Mouse (Mus musculus) kidney, embryonic 15.5 days (tissue): Measurements from ENCODE around the gene Parp16. TPM values are rescaled to one million over a fixed set of nuclear protein-coding genes. Genes with fewer than 3 reads are reported as not detected.

Experiments used
- ATAC-seq: fragments of 200-750 bp; cut with Nextera tagmentation; replicated peaks from 2 replicates; pipeline ENCODE4 v1.8.0; 2017; ENCODE audit warnings: moderate TSS enrichment; ENCODE audit not compliant: low FRiP score
- H3K27ac ChIP-seq: fragments of 300-500 bp; sonication (generic); 2 replicates; pipeline ENCODE4 v1.5.1; 2015; ENCODE audit warnings: mild to moderate bottlenecking, inconsistent platforms
- H3K27me3 ChIP-seq: fragments of 300-500 bp; sonication (generic); 2 replicates; pipeline ENCODE4 v1.6.1; 2015; ENCODE audit warnings: inconsistent platforms
- H3K36me3 ChIP-seq: fragments of 300-500 bp; sonication (generic); 2 replicates; pipeline ENCODE4 v1.6.1; 2015; ENCODE audit warnings: inconsistent platforms
- H3K4me1 ChIP-seq: fragments of 300-500 bp; sonication (generic); 2 replicates; pipeline ENCODE4 v1.6.1; 2015; ENCODE audit warnings: inconsistent platforms
- H3K4me2 ChIP-seq: fragments of 300-500 bp; sonication (generic); 2 replicates; pipeline ENCODE4 v1.6.1; 2015; ENCODE audit warnings: moderate library complexity, mild to moderate bottlenecking, inconsistent platforms
- H3K4me3 ChIP-seq: fragments of 300-500 bp; sonication (generic); replicated peaks from 2 replicates; pipeline ENCODE4 v1.5.1; 2015; ENCODE audit warnings: mild to moderate bottlenecking, inconsistent platforms
- H3K9ac ChIP-seq: fragments of 300-500 bp; sonication (generic); 2 replicates; pipeline ENCODE4 v1.6.1; 2015; ENCODE audit warnings: mild to moderate bottlenecking, inconsistent platforms
- H3K9me3 ChIP-seq: fragments of 300-500 bp; sonication (generic); replicated peaks from 2 replicates; pipeline ENCODE4 v1.6.1; 2016; ENCODE audit warnings: inconsistent platforms
- WGBS: fragments of 180-500 bp; shearing (Covaris S2); methylation state at CpG from one replicate; pipeline ENCODE4 v1.1.7; 2015; ENCODE audit warnings: mixed read lengths; 5-methylcytosine and 5-hydroxymethylcytosine counted together
- polyA plus RNA-seq: library from polyadenylated mRNA; unstranded; fragments of >200 nt; fragmentation: Nextera tagmentation; extraction: Ambion mirVana; gene quantifications from 2 replicates; pipeline ENCODE4 v1.2.1, GENCODE M21; 2015

Gene Parp16
- polyA plus RNA-seq, 1 experiment from 2014 or later, result 7.9 TPM

- peaks cover 17% of the 10 kb centered on the region for H3K27me3 ChIP-seq
- ATAC-seq, result no peak
- H3K36me3 ChIP-seq, result no peaks in the 10 kb centered on the region; the same call in 1 of the 2 replicates
- H3K27ac ChIP-seq, result no peak overlapping the region
- H3K4me1 ChIP-seq, result peaks cover 35% of the 10 kb centered on the region
- no peak overlapping the region for H3K4me3 ChIP-seq
- no peak overlapping the region for H3K9ac ChIP-seq
- no peaks in the 10 kb centered on the region; the same call in 1 of the 2 replicates for H3K9me3 ChIP-seq
- no peak overlapping the region for H3K4me2 ChIP-seq
- WGBS, result 3% methylated on average over 3 of the region's 3 CpGs
Measured at GRCm38 (mm10) chr9:65188599-65188998, 6.6 kb upstream of the Parp16 start.

GRCm38 (mm10) chr9:65190306-65190705 lies 4.8 kb upstream of the Parp16 start:
- no peak overlapping the region for H3K4me2 ChIP-seq
- 31% methylated on average over 7 of the region's 7 CpGs for WGBS
- H3K9me3 ChIP-seq, result no peaks in the 10 kb centered on the region; the same call in 1 of the 2 replicates
- no peak overlapping the region for H3K27ac ChIP-seq
- H3K27me3 ChIP-seq, result peaks cover 10% of the 10 kb centered on the region; the same call in 1 of the 2 replicates
- H3K36me3 ChIP-seq, result no peaks in the 10 kb centered on the region
- no peak overlapping the region for H3K4me3 ChIP-seq
- peaks cover 46% of the 10 kb centered on the region for H3K4me1 ChIP-seq
- H3K9ac ChIP-seq, result no peak overlapping the region
- no peak for ATAC-seq

- ATAC-seq, result no peak
- peak overlapping the region; percentile 24; the same call in 1 of the 2 replicates for H3K4me2 ChIP-seq
- WGBS, result 18% methylated on average over 2 of the region's 2 CpGs
Measured at GRCm38 (mm10) chr9:65191389-65191754, 3.8 kb upstream of the Parp16 start.

GRCm38 (mm10) chr9:65191755-65192469 lies 3.2 kb upstream of the Parp16 start:
- Histone ChIP-seq H3K9ac (no peak overlapping the region), H3K27ac (peak overlapping the region; percentile 79), H3K36me3 (no peaks in the 10 kb centered on the region), H3K4me1 (peaks cover 56% of the 10 kb centered on the region), H3K9me3 (no peaks in the 10 kb centered on the region; the same call in 1 of the 2 replicates), H3K27me3 (peaks cover 10% of the 10 kb centered on the region; the same call in 1 of the 2 replicates), H3K4me3 (no peak overlapping the region), H3K4me2 (peak overlapping the region; percentile 24; the same call in 1 of the 2 replicates)
- 0 out of 2 replicates have a peak, but pooled peaks have one; percentile 7 for ATAC-seq
- 10% methylated on average over 8 of the region's 8 CpGs for WGBS

More at GRCm38 (mm10) chr9:65191389-65191754, 3.8 kb upstream of the Parp16 start:
- Histone ChIP-seq H3K4me3 (no peak overlapping the region), H3K27ac (peak overlapping the region; percentile 79), H3K4me1 (peaks cover 55% of the 10 kb centered on the region), H3K36me3 (no peaks in the 10 kb centered on the region), H3K9ac (no peak overlapping the region), H3K9me3 (no peaks in the 10 kb centered on the region; the same call in 1 of the 2 replicates), H3K27me3 (peaks cover 10% of the 10 kb centered on the region; the same call in 1 of the 2 replicates)

- 70% methylated on average over 12 of the region's 12 CpGs for WGBS
- Histone ChIP-seq H3K27me3 (peaks cover 10% of the 10 kb centered on the region; the same call in 1 of the 2 replicates), H3K4me3 (no peak overlapping the region), H3K9ac (no peak overlapping the region), H3K4me1 (peaks cover 60% of the 10 kb centered on the region), H3K4me2 (no peak overlapping the region), H3K36me3 (no peaks in the 10 kb centered on the region), H3K9me3 (no peaks in the 10 kb centered on the region; the same call in 1 of the 2 replicates), H3K27ac (no peak overlapping the region)
- no peak for ATAC-seq
Measured at GRCm38 (mm10) chr9:65193214-65193613, 1.9 kb upstream of the Parp16 start.

GRCm38 (mm10) chr9:65195621-65195981 lies 448 bp downstream of the Parp16 start:
- Histone ChIP-seq H3K4me3 (no peak overlapping the region), H3K27me3 (0 out of 2 replicates have a peak, but pooled peaks cover 3% of the 10 kb centered on the region), H3K9ac (0 out of 2 replicates have a peak overlapping the region, but pooled peaks have one; percentile 19), H3K4me1 (peaks cover 66% of the 10 kb centered on the region), H3K9me3 (no peaks in the 10 kb centered on the region; the same call in 1 of the 2 replicates), H3K27ac (peak overlapping the region; percentile 96), H3K4me2 (peak overlapping the region; percentile 24), H3K36me3 (no peaks in the 10 kb centered on the region)
- 24% methylated on average over 8 of the region's 8 CpGs for WGBS
- 0 out of 2 replicates have a peak, but pooled peaks have one; percentile 8 for ATAC-seq

- WGBS, result 3% methylated on average over 9 of the region's 9 CpGs
- no peaks in the 10 kb centered on the region for H3K36me3 ChIP-seq
- H3K4me3 ChIP-seq, result peak overlapping the region; percentile 8; the same call in 1 of the 2 replicates
- 0 out of 2 replicates have a peak overlapping the region, but pooled peaks have one; percentile 19 for H3K9ac ChIP-seq
- H3K4me1 ChIP-seq, result peaks cover 61% of the 10 kb centered on the region
- no peaks in the 10 kb centered on the region; the same call in 1 of the 2 replicates for H3K9me3 ChIP-seq
- peak overlapping the region; percentile 96 for H3K27ac ChIP-seq
- H3K4me2 ChIP-seq, result peak overlapping the region; percentile 34
- peak; percentile 90 for ATAC-seq
- H3K27me3 ChIP-seq, result 0 out of 2 replicates have a peak, but pooled peaks cover 3% of the 10 kb centered on the region
Measured at GRCm38 (mm10) chr9:65195982-65196737, 1.0 kb downstream of the Parp16 start.

GRCm38 (mm10) chr9:65196738-65197569 lies 1.8 kb downstream of the Parp16 start:
- no peaks in the 10 kb centered on the region; the same call in 1 of the 2 replicates for H3K9me3 ChIP-seq
- ATAC-seq, result peak; percentile 64
- no peak overlapping the region for H3K9ac ChIP-seq
- H3K27ac ChIP-seq, result peak overlapping the region; percentile 96
- peaks cover 53% of the 10 kb centered on the region for H3K4me1 ChIP-seq
- WGBS, result 15% methylated on average over 26 of the region's 26 CpGs
- H3K4me2 ChIP-seq, result peak overlapping the region; percentile 34
- 0 out of 2 replicates have a peak, but pooled peaks cover 3% of the 10 kb centered on the region for H3K27me3 ChIP-seq
- H3K4me3 ChIP-seq, result peak overlapping the region; percentile 8; the same call in 1 of the 2 replicates
- H3K36me3 ChIP-seq, result no peaks in the 10 kb centered on the region

- no peaks in the 10 kb centered on the region for H3K36me3 ChIP-seq
- no peak overlapping the region for H3K27ac ChIP-seq
- H3K4me2 ChIP-seq, result no peak overlapping the region
- ATAC-seq, result no peak
- 0 out of 2 replicates have a peak, but pooled peaks cover 3% of the 10 kb centered on the region for H3K27me3 ChIP-seq
- peaks cover 48% of the 10 kb centered on the region for H3K4me1 ChIP-seq
- no peak overlapping the region for H3K4me3 ChIP-seq
- 78% methylated on average over 6 of the region's 6 CpGs for WGBS
- H3K9me3 ChIP-seq, result no peaks in the 10 kb centered on the region; the same call in 1 of the 2 replicates
- H3K9ac ChIP-seq, result no peak overlapping the region
Measured at GRCm38 (mm10) chr9:65197826-65198225, 2.7 kb downstream of the Parp16 start.

GRCm38 (mm10) chr9:65199723-65200122 lies 4.6 kb downstream of the Parp16 start:
- H3K9me3 ChIP-seq, result no peaks in the 10 kb centered on the region
- no peaks in the 10 kb centered on the region for H3K27me3 ChIP-seq
- H3K36me3 ChIP-seq, result no peaks in the 10 kb centered on the region
- no peak overlapping the region for H3K4me2 ChIP-seq
- WGBS, result 17% methylated on average over 7 of the region's 7 CpGs
- peaks cover 36% of the 10 kb centered on the region for H3K4me1 ChIP-seq
- no peak overlapping the region for H3K9ac ChIP-seq
- H3K4me3 ChIP-seq, result no peak overlapping the region
- ATAC-seq, result no peak
- peak overlapping the region; percentile 82; the same call in 1 of the 2 replicates for H3K27ac ChIP-seq

- peaks cover 27% of the 10 kb centered on the region for H3K4me1 ChIP-seq
- no peak overlapping the region for H3K4me3 ChIP-seq
- H3K36me3 ChIP-seq, result no peaks in the 10 kb centered on the region
- no peak overlapping the region for H3K9ac ChIP-seq
- no peaks in the 10 kb centered on the region for H3K27me3 ChIP-seq
- peak overlapping the region; percentile 82; the same call in 1 of the 2 replicates for H3K27ac ChIP-seq
- WGBS, result 79% methylated on average over 1 of the region's 1 CpGs
- H3K4me2 ChIP-seq, result no peak overlapping the region
- H3K9me3 ChIP-seq, result no peaks in the 10 kb centered on the region
- ATAC-seq, result no peak
Measured at GRCm38 (mm10) chr9:65200606-65201005, 5.5 kb downstream of the Parp16 start.
